Mouse (Mus musculus): Measurements from ENCODE around the gene Tex37.

The Tex37 gene

GRCm38 (mm10) chr6:70918827-70919226, at the start of gene Tex37:
TSS of gene Tex37 (minus strand) at chr6:70918927.
- no peak for DNase-seq (ENCODE audit: low read depth, low spot score)

- DNase-seq (ENCODE audit: low read depth, low spot score) = no peak
These were observed 49.6 kb upstream of the Tex37 start for GRCm38 (mm10) chr6:70968291-70968690.

- no peak for DNase-seq (ENCODE audit: low read depth, low spot score)
These were observed 48.7 kb upstream of the Tex37 start for GRCm38 (mm10) chr6:70967422-70967821.

- DNase-seq (ENCODE audit: low read depth, low spot score) = no peak
These were observed 47.0 kb upstream of the Tex37 start for GRCm38 (mm10) chr6:70965694-70966093.

GRCm38 (mm10) chr6:70964116-70964830, 45.5 kb upstream of the Tex37 start:
- no peak for DNase-seq (ENCODE audit: low read depth, low spot score)

GRCm38 (mm10) chr6:70957341-70957940, 38.7 kb upstream of the Tex37 start:
- DNase-seq (ENCODE audit: low read depth, low spot score) = no peak

- DNase-seq (ENCODE audit: low read depth, low spot score) = no peak
These were observed 38.2 kb upstream of the Tex37 start for GRCm38 (mm10) chr6:70956936-70957335.

GRCm38 (mm10) chr6:70956285-70956912, 37.7 kb upstream of the Tex37 start, which contains the start of gene Foxi3:
TSS of gene Foxi3 (plus strand) at chr6:70956531.
- DNase-seq (ENCODE audit: low read depth, low spot score) = no peak

GRCm38 (mm10) chr6:70955841-70956240, 37.1 kb upstream of the Tex37 start:
- no peak for DNase-seq (ENCODE audit: low read depth, low spot score)

- no peak for DNase-seq (ENCODE audit: low read depth, low spot score)
These were observed 36.6 kb upstream of the Tex37 start for GRCm38 (mm10) chr6:70955291-70955800.

- DNase-seq (ENCODE audit: low read depth, low spot score) = peak; percentile 12
These were observed 35.3 kb upstream of the Tex37 start for GRCm38 (mm10) chr6:70954040-70954439.

GRCm38 (mm10) chr6:70953274-70953673, 34.5 kb upstream of the Tex37 start:
- no peak for DNase-seq (ENCODE audit: low read depth, low spot score)

- no peak for DNase-seq (ENCODE audit: low read depth, low spot score)
These were observed 13.1 kb upstream of the Tex37 start for GRCm38 (mm10) chr6:70931801-70932200.

GRCm38 (mm10) chr6:70921274-70922074, 2.7 kb upstream of the Tex37 start:
- peak; percentile 19 for DNase-seq (ENCODE audit: low read depth, low spot score)

- DNase-seq (ENCODE audit: low read depth, low spot score) = no peak
These were observed 6.3 kb downstream of the Tex37 start for GRCm38 (mm10) chr6:70912396-70912765.

- peak; percentile 15 for DNase-seq (ENCODE audit: low read depth, low spot score)
These were observed 6.9 kb downstream of the Tex37 start for GRCm38 (mm10) chr6:70911668-70912395.

- no peak for DNase-seq (ENCODE audit: low read depth, low spot score)
These were observed 8.4 kb downstream of the Tex37 start for GRCm38 (mm10) chr6:70910285-70910684.

GRCm38 (mm10) chr6:70909572-70909971, 9.2 kb downstream of the Tex37 start:
- no peak for DNase-seq (ENCODE audit: low read depth, low spot score)

GRCm38 (mm10) chr6:70903689-70904088, 15.0 kb downstream of the Tex37 start:
- DNase-seq (ENCODE audit: low read depth, low spot score) = no peak

GRCm38 (mm10) chr6:70899594-70900003, 19.1 kb downstream of the Tex37 start:
- DNase-seq (ENCODE audit: low read depth, low spot score) = no peak

- DNase-seq (ENCODE audit: low read depth, low spot score) = no peak
These were observed 20.6 kb downstream of the Tex37 start for GRCm38 (mm10) chr6:70898166-70898565.
